Mouse (Mus musculus): ENCODE measurements around the gene Fut7.

The Fut7 gene

DNA sequence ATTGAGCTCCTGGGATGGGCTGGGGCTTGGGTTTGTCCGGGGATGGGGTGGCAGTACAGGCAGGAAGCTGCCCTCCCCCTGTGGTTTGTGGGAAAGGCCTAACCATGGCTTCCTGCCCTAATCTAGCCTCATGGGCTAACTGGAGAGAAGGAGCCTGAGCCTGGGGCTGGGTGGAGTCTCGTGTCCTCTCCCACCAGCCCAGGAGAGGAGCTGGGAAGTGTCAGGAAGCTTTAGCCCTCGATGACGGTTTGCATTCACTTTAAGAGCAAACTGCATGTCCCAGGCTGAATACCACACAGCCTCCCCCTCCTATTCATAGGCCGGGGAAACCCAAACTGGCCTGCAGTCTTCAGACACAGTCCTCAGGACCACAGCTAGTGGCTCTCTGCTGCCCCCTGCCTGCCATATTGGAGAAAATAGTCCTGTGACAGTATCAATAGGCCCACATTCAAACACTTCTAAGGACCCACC, 3.7 kb downstream of the Fut7 start:
- peak; percentile 80 for DNase-seq

DNA sequence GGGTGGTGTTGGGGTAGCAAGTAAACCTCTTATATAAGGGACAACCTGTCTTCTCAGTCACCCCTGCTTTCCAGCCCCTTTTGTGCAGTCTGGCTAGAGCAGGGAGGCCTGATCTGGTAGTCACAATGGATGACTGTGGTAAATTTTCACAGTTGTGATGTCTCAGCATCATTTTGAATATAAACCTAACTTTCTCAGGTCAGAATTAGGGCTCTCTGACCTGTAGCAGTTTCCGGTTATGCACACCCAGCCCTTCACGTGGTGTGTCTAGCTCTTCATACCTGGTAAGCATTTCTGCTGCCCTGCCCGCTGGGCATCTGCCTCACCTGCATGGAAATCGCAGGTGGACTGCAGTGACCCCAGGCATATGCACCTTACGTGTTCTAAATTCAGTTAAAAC, 4.2 kb downstream of the Fut7 start:
- DNase-seq: no peak

DNA sequence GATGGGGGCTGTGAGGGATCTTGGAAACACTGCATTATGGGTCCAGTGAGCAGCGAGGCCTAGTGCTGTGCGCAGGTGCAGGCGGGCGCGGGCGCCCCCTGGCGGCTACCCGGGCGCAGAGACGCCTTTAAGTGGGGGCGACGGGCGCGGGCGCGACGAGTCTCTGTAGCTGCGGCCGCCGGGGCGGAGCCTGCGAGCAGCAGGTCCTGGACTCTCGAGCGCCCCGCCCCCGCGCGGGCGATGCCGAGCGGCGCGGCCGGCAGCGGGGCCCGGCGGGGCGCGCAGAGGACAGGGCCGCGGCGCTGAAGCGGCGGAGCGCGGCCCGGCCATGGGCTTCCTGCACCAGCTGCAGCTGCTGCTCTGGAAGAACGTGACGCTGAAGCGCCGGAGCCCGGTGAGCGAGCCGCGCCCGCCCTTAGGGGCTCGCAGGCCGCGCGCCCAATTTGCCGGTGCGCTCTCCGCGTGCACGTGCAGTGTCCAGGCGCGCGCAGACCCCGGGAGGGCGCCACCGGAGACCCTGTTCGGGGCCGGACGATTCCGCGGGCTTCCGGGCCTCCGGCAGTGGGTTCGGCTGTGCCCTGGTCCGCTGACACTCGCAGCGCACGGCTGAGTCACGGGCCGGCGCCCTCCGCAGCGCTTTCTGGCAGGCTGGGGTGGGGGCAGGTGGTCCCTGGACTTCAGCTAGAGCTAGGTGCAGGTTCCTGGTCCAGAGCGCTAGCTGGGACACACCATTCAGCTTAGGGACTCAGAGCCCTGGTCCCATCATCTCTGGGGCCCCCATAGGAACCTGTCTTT, 5.6 kb downstream of the Fut7 start, which contains the start of gene Abca2:
Gene Abca2, plus strand, starts transcription at position 262 of the 795 bp plus-strand sequence.
- DNase-seq: peak; percentile 96

DNA sequence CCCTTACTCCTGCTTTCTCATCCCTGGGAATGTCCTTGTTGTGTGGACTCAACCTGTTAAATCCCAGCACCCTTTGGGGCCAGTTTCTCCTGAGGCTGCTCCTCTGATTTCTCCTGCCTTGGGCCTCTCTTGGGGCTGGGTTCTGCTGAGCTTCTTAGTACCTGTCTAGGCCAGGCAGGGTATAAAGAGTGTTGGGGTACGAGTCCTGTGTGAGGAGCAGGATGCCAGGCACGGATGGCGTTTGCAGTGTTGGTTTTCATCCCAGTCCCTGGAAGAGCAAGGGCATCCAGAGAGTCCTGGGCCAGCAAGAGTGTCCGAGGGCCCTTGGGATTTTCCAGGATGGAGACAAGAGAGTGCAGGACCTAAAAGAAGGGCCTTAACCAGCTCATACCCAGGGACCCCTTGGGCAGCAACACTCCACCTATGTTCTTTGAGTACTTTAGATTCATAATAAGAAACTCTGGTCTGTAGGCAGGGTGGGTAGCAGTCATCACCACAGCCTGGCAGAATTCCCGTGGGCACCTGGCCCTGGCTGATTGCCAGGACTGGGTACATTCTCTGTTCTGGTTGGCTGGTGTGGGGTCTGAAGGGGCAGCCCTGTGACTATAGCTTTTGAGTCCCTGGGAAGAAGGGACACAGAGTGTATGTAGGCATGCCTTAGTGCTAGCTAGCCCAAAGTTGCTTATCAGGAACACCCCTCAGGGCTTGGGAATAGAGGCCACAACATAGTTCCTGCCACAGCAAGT, 6.5 kb downstream of the Fut7 start:
- DNase-seq: peak; percentile 77

DNA sequence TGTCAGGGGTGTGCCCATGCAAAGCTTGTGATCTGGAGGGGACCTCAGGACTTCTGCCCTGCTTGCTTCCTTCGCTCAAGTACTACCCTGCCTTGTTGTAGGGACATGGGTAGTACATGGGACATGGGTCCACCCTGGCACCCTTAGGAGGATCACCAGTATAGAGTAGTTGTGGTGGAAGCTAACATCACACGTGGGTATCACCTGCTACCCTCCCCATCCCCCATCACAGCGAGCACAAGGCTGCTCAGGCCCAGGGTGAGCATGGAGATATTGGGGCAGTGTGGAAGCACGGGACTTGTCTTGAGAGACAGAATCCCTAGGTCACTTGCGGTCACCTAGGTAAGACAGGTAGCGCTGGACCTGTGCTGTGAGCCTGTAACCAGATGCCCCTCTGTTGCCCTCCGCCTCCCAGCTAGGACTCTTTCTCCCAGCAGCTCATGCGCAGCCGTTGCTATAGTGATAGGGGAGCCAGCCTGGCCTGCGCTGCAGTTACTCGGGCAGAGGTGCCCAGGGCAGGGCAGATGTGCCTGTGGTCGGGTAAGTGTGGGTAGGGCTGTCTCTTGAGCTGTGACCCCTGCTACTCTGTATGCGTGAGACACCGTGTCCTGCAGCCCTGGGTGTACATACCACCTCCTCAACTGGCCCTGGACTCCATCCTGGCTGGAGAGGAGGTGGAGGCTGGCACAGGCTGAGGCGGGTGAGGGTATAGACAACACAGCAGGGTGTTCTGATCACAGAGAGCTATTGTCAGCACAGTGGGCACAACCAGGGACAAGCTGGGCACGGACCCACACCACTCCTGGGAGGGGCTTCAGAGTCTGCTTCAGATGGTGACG, 7.5 kb downstream of the Fut7 start:
- peak; percentile 50 for DNase-seq

DNA sequence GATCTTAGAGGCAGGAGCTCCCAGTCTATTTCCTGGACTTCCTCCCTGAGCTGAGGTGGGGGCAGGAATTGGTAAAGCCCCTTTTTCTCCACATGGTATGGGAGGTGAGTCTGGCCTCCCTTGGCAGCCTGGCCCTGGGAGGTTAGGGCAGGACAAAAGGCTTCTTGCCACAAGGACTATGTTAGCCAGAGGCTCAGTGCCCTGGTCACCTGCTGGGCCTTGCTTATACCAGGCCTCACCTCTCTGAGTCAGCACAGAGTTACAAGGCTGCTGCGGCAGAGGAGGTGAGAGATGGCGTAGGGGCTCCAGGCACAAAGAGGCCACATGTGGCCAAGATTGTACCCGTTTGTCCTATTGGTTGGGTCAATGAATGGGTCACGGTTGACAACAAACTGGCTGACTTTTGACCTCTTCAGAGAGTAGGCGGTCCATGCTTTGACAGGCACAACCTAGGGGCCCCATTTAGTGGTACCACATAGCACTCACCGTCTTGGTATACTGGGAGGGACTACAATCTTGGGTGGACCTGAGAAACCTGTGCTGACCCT, 8.3 kb downstream of the Fut7 start:
- DNase-seq: no peak

DNA sequence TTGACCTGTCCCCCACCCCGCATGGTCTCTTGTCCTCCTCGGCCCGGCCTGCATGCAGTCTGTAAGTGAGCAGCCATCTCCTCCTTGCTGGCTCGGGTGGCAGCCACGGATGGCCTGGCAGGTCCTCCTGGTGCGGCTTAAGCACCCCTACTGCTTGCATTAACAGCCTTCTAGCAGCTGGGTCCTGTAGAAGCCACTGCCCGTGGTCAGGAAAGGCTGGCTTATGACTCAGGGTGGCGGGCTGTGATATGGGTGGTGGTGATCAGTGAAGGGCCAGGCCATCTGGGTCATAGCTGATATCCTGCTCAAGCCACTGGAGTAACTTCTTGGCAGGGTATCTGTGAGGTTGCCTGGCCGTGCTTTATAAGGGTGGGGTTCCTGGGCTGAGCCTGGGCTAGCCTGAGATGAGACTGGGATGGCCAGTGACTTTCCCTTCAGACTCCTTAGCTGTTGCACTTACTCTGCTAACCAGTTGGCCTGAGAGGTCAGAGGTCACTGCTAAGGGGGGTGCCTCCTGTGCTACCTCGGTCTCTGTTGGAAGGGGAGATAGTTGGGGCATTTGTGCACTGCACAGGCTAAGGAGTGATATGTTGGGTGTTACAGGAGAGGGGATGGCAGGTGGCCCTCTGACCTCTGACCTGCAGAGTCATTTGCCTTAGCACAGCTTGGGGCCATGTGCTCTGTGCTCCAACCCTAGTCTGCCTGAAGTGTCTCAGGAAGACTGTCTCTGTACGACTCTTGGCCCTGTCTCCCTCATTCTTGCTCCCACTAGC, 9.4 kb downstream of the Fut7 start:
- no peak for DNase-seq

DNA sequence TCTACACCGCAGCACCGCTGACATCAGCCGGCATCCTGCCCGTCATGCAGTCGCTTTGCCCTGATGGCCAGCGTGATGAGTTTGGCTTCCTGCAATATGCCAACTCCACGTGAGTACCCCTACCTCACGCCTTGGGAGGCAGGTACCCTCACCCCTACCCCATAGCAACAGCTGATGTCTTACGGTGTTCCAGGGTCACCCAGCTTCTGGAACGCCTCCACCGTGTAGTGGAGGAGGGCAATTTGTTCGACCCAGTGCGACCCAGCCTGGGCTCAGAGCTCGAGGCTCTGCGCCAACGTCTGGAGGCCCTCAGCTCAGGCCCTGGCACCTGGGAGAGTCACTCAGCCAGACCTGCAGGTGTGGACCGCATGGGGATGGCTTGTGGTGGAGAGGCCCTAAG, 10.0 kb downstream of the Fut7 start:
- DNase-seq: no peak

DNA sequence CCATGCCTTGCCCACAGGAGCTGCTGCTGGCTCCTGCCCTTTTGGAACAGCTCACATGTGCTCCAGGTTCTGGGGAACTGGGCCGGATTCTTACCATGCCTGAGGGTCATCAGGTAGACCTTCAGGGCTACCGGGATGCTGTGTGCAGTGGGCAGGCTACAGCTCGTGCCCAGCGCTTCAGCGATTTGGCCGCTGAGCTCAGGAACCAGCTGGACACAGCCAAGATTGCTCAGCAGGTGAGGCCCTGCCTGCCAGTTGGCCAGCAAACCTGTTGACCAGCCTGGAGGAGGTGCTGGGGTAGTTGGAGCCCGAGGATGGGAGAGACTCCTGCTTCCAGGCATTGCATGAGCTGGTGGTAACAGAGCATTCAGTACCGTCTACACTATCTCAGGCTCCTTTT, 11.2 kb downstream of the Fut7 start:
- peak; percentile 94 for DNase-seq

DNA sequence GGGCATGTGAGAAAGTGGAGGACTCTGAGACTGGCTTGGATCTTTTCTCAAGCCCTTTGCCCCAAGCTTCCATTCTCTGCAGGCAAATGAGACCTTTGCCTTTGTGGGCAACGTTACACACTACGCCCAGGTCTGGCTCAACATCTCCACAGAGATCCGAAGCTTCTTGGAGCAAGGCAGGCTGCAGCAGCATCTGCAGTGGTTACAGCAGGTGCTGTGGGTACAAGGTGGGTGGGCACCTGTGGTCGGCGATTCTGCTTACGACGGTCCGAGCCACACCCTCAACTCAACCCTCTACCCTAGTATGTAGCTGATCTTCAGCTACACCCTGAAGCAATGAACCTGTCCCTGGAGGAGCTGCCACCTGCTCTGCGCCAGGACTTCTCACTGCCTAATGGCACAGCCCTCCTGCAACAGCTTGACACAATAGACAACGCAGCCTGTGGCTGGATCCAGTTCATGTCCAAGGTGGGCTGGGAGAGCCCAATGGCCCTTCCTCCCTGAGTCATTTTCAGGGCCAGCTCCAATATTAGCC, 13.3 kb downstream of the Fut7 start:
- no peak for DNase-seq

DNA sequence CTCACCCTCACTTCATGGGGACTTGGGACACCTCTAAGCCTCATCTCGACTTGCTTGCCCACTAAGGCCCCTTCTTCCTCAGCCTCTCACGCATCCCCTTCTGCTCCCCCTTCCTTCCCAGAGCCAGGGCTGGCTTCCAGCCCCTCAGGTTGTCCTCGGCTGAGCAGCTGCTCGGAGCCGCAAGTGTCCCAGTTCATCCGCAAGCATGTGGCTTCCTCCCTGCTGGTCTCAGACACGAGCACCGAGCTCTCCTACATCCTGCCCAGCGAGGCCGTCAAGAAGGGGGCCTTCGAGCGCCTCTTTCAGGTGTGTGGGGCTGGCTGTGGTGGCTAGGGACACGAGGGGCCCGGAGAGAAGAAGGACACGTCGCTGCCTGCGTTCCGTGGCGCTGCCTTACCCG, 18.0 kb downstream of the Fut7 start:
- DNase-seq: no peak

DNA sequence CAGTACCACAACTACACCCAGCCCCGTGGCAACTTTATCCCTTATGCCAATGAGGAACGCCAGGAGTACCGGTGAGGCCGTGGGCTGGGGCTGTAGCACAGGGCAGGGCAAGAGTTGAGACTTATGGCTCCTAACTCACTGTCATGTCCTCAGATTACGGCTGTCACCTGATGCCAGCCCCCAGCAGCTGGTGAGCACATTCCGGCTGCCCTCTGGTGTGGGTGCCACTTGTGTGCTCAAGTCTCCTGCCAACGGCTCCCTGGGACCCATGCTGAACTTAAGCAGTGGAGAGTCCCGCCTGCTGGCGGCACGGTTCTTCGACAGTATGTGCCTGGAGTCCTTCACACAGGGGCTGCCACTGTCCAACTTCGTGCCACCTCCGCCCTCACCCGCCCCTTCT, 19.6 kb downstream of the Fut7 start:
- DNase-seq: no peak

DNA sequence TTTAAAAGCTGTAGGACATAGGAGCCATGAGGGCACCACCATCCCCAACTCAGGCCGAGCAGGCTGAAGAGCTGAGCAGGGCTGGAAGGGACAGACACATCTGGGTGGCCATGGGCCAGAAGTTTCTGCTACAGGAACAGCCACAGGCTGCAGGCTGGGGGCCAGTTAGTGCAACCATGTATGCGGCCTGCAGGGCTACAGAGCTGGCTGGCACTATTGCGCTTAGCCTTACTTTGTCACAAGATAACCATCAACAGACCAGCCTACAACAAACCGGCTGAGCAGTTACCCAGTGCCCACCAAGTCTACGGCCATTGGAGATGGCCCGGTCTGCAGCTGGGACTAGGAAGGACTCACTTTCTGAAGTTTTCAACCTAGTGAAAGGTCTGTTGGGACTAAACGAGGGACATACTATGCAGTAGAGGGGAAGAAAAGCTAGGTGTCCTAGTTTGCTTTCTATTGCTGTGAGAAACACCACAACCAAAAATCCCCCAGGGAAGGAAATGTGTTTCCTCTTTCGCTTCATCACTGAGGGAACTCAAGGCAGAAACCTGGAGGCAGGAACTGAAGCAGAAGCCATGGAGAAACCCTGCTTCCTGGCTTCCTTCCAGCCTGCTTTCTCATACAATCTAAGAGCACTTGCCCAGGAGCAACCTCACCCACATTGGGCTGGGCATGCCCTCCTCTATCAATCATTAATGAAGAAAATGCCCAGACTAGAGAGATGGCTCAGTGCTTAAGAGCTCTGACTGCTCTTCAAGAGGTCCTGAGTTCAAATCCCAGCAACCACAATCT, 28.0 kb downstream of the Fut7 start:
- DNase-seq: no peak

DNA sequence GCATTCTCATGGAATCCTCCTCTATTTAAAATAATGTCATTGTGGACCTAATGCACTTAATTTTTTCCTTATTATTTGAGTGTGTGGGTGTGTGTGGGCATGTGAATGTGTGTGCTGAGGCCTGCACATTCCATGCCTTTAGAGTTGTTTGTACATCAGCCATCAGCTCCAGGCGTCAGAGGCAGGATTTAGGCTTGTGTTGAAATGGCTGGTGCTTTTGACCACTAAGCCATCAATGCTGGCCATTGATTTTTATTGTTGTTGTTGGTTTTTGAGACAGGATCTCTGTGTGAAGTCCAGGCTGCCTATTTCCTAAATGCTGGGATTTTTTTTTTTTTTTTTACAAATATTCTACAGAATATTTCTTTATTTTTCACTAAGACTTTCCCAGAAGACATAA, 29.9 kb downstream of the Fut7 start:
- DNase-seq: no peak

DNA sequence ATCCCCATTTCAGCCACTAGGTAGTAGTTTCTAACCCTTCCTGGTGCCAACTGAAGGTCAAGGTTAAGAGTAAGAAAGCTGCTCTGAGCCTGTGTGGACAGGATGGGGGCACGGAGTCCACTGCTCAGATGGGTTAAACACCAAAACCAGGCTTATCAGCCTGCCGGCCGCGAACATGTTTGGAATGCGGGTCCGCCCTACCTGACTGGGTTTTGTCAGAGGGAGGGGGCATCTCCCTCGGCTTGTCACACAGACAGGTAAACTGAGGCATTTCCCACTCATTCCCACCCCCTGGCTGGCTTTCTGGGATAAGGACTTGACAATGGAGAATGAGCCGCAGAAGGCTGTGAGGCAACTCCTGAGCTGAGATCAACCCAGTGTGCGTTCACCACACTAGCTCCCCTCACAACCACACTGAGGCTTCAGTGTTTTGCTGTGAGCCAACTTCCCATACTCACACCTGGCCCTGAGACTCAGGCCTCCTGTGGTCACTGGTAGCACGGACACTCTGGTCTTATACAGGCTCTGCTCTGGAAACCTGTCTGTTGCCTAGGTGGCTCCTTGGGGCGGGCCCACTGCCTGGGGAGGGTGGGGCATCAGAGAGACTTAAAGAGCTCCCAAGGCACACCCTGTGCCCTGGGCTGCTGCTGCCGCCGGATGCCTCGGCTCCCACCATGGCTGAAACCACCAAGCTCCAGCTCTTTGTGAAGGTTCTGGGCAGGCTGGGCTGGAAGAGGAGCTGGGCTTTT, 33.3 kb downstream of the Fut7 start, which contains the start of gene Clic3:
Gene Clic3, plus strand, starts transcription at position 634 of the 749 bp plus-strand sequence.
- DNase-seq: no peak

DNA sequence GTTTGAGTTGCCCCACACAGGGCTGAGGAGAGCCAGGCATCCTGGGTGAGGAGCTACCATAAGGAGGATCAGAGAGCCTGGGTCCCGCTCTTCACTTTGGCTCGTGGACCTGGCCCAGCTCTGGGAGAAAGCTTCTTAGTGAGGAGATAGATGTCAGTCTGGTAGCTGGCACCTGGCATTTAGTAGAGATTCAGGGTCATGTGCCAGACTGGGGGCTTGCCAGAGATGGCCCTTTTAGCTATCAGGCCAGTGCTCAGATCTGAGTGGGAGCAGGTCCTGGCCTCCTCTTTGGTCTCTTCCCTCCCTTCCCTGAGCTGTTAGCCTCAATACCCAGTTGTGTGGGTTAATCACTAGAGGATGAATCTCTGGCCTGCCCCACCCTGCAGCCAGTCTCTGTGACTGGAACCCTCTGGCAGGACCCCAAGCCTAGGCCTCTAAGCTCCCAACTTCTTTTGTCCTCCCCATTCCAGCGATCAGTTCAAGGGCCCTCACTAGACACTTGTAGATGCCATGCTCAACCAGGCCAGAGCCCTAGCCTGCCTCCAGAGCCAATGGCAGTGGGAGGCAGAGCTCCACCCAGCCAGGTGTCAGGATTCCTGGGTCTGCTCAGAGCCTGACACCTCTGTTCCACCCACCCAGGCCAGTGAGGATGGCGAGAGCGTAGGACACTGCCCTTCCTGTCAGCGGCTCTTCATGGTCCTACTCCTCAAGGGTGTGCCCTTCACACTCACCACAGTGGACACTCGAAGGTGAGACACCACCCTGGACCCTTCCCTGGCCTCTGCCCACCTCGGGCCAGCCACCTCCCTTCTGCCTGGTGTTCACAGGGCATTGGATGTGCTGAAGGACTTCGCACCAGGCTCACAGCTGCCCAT, 34.2 kb downstream of the Fut7 start:
- no peak for DNase-seq

DNA sequence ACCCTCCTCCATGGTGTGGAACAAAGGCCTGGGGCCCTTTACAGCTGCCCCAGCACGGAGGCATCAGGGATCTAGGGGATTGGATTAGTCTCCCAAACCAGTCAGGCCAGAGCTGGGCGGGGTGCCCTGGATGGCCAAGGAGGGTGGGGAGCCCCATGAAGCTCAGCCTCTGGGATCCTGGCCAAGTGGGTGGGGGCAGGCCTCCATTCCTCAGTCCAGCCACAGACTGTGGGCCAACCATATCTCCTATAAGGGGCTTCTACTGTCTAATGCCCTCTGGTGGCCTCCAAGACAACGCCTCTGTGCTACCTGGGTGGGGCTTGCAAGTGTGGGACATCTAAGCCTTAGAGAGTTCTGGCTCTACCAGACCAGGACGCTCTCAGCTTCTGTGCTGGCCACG, 35.8 kb downstream of the Fut7 start:
- DNase-seq: no peak

DNA sequence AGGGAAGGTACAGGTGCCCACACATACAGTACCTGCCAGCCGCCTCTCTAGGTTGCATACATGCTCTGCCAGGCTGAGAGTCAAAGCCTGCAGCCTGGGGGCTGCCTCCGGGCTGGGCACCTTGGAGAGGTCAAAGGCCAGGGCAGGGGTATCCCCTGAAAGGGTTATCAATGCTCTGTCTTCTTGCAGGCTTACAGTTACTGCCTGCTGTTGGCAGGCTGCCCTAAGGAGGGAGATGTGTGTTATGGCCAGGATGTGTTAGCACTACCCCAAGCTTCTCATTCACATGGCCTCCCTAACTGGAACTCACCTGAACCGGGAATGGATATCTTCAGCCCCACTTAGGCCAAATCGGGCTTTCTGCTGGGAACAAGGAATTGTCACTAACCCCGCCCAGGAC, 37.1 kb downstream of the Fut7 start:
- DNase-seq: no peak
